Mouse (Mus musculus): ENCODE results near the gene Arhgap11a. TPM values are rescaled to one million over a fixed set of nuclear protein-coding genes. Genes with fewer than 3 reads are reported as not detected.

The Arhgap11a gene
- polyA plus RNA-seq, 1 experiment from 2014 or later: 44.5 TPM

DNA sequence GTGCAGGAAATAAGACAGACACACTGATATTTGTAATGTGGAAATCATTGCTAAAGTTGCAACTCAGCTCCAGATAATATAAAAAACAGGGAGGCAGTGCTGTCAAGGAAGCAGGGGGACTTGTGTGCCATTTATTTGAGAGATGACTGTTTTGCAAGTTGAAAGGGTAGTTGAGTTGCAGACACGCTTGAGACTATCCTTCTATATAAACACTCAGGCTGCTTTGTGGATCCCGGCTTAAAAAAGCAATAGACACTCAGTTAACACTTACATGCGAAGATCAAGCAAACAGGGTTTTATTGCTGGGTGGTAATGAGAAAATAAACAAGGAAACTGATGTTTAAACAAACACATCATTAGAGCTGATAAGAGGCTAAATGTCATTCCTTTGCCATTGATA lies 63.6 kb downstream of the Arhgap11a start:
- H3K27me3 ChIP-seq: no peaks in the 10 kb centered on the region
- 17% methylated on average over 3 of the region's 3 CpGs for WGBS
- no peaks in the 10 kb centered on the region for H3K9me3 ChIP-seq
- no peaks in the 10 kb centered on the region for H3K36me3 ChIP-seq
- H3K27ac ChIP-seq: no peak overlapping the region
- H3K4me3 ChIP-seq (replicated peaks): no peak overlapping the region
- no peak overlapping the region for H3K4me2 ChIP-seq
- no peak for ATAC-seq (ENCODE audit: insufficient number of reproducible peaks, insufficient read depth, low FRiP score, low TSS enrichment, low read depth)
- no peaks in the 10 kb centered on the region for H3K4me1 ChIP-seq (replicated peaks)
- H3K9ac ChIP-seq (replicated peaks): no peak overlapping the region

- H3K27me3 ChIP-seq: no peaks in the 10 kb centered on the region
- WGBS: 82% methylated on average over 4 of the region's 4 CpGs
- no peak for ATAC-seq (ENCODE audit: insufficient number of reproducible peaks, insufficient read depth, low FRiP score, low TSS enrichment, low read depth)
Observed at GRCm38 (mm10) chr2:113781521-113781920, 66.9 kb downstream of the Arhgap11a start.

More at GRCm38 (mm10) chr2:113781521-113781920, 66.9 kb downstream of the Arhgap11a start:
- Histone ChIP-seq H3K9me3 (no peaks in the 10 kb centered on the region), H3K4me1 (replicated peaks) (no peaks in the 10 kb centered on the region), H3K36me3 (no peaks in the 10 kb centered on the region), H3K4me3 (replicated peaks) (no peak overlapping the region), H3K4me2 (no peak overlapping the region), H3K27ac (no peak overlapping the region), H3K9ac (replicated peaks) (no peak overlapping the region)

Other genes starting within 250 kb of the Arhgap11a start
- 3.1 and 3.8 TPM in 2 replicates for gene Grem1, start 90.0 kb downstream of the Arhgap11a start, polyA plus RNA-seq (2016; fragmentation: Nextera tagmentation; extraction: Ambion mirVana)
- gene Scg5, start 19.5 kb downstream of the Arhgap11a start, polyA plus RNA-seq (2016; fragmentation: Nextera tagmentation; extraction: Ambion mirVana): 1.2 and 1.6 TPM in 2 replicates
- gene Gjd2, start 165.0 kb upstream of the Arhgap11a start, polyA plus RNA-seq (2016; fragmentation: Nextera tagmentation; extraction: Ambion mirVana): not detected in 2 replicates
- 400 and 426 TPM in 2 replicates for gene Actc1, start 204.9 kb upstream of the Arhgap11a start, polyA plus RNA-seq (2016; fragmentation: Nextera tagmentation; extraction: Ambion mirVana)